Mouse (Mus musculus) cerebellum, postnatal 4 days (tissue): ENCODE results near the gene Hemk1.
A peak's percentile ranks its signal among the peaks of the same experiment; 100 is the strongest.

Source experiments
- DNase-seq, 2 experiments: peaks; one replicate each; pipeline ENCODE4 v3.0.0; 2022; ENCODE audit warnings: low spot score in 2 of 2, mixed read lengths in 1 of 2

The Hemk1 gene

DNA sequence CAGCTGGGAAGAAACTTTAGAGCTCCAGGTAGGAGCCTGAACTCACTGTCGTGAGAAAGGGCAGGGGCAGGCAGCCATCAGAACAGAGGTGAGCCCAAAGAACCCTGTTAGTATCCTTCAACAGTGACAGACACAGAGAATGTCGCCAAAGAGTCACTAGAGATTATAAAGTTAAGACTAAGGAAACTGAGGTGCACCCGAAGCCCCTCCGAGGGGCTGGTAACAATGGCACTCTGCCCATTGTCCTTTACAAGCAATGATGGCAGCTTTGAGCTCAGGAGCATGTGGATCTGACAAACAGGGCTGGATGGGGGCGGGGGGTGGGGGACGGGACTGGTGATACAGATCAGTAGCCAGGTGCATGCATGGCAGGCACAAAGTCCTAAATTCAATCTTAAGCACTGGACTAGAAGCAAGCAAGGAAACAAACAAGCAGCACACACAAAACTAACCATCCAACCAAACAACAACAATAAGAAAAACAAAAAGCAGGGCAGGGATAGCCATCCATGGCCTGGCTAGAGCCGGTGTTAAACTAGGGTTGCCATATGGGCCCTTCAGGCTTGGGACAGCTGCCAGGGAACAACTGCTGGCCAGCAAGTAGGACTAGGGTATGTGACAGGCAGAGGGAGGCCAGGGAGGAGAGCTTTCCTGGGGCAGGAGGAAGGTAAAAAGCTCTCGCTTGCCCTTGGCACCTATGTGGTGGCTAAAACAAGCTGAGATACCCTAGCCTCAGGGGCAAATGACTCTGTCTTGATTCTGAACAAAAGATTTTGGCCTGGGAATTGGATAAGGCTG, 5.2 kb upstream of the Hemk1 start:
- DNase-seq = peak in 1 of 2 experiments; percentile 80

DNA sequence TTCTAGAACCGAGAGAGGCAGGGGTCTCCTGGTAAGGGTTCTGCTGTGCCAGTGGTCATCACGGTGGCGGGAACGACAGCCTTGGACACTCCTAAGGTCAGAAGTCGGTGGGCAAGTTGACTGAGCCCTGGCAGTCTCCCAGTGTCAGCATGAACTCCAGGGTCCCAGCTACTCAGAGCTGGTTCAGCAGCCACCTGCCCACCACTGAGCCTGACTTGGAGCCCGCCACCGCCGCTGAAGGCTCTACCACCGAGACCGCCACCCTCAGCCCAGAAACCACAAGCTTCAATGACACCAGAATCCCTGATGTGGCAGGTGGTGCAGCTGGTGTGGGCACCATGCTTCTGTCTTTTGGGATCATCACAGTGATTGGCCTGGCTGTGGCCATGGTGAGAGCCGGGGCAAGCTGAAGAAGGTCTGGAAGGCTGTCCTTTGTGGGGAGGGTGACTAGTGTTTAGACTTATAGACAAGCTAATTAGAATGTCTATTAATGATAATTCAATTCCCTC, 4.1 kb upstream of the Hemk1 start:
- DNase-seq = no peak

DNA sequence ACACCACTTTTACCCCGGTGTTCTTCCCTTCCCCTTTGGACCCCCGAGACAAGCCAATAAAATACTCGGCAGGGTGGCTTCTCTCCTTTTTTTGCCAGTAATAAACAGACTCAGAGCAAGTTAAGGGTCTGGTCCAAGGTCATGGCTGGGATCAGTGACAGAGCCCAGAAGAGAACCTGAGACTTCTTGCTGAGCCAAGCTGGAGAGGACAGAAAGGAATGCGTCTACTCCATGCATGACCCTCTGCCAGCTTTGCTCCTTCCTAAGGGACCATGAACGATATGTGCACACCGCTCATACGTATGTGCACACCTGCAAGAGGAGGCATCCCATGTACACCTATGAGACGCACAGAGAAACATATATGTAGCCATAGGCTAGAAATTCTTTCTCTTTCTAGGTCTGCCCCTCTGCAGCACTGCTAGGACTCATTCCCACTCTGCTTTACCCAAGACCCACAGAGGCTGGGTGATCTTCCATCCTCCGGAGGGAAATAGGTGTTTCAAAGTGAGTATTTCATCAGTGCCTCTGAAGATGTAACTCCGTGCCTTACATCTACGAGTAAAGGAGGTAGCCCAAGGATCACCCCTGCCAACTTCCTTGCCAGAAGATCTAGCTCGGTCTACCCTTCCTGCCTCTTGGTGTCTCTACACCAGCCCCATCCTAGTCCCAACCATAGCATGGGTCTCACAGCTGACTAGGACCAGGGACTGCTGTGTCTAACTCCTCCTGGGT, 2.9 kb upstream of the Hemk1 start:
- no peak for DNase-seq

DNA sequence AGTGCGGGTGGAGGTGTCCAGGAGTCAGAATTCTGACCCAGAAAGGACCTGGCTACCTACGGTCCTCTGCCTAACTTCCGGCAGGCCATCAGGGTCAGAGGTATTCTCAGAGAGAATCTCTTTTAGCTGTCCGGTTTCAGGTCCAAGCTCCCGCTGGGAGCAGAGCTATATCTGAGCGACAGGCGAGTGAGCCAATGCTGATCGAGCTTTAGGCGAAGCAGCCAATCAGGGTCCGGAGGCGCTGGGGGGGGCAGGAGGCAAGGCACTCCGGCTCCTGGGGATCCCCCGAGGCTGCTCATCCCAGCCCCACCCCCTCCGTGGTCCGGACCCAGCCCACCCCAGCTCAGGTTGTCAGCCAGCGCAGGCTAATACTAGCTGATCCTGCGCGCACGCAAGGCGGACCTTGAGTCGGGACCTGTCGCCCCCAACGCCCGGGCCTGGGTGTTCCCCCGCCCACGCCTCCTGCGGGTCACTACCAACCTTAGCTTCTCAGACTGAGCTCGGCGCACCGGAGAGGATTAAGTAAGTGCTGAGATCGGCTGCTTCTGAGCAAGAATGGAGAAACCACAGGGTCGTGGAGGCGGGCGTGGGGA, 2.2 kb upstream of the Hemk1 start, which contains the start of gene 6430571L13Rik:
Gene 6430571L13Rik, plus strand, starts transcription at position 336 of the 593 bp plus-strand sequence.
- peak; percentile 94 for DNase-seq

DNA sequence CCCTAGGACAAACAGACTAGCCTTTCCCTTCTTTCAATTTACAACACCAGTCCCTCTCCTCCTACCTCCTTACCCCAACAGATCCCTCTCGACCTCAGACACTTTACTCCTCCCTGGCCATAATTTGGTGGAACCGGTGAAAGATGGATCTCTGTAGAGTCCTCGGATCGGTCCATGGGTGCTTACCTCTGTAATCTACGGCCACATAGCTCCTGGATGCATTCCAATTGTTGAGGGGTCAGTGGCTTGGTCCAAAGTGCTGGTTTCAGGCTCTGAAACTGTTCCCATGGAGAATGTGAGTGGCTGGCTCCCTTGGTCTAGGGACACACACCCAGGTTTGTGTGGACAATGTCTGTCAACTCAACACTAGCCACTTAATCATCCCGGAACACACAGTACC, 1.8 kb downstream of the Hemk1 start:
- DNase-seq = no peak

DNA sequence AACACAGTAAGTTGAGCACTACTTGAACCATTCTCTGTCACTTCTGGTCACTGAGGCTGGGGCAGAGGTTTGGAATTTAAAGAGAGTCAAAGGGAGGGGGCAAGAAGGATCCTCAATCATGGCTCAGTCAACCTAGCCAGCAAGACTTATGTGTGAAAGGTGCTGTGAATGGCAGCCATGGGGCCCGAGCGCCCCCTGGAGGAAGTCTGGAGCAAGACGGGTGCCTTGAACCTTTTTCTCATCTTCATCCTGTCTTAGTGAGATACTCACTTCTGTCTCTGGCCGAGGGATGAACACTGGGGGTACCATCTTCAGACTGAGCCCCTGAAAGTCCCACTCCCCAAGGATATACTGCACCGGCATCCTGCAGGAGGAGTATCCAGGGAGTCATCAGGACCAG, 2.2 kb downstream of the Hemk1 start:
- DNase-seq = peak; percentile 52 to 75

DNA sequence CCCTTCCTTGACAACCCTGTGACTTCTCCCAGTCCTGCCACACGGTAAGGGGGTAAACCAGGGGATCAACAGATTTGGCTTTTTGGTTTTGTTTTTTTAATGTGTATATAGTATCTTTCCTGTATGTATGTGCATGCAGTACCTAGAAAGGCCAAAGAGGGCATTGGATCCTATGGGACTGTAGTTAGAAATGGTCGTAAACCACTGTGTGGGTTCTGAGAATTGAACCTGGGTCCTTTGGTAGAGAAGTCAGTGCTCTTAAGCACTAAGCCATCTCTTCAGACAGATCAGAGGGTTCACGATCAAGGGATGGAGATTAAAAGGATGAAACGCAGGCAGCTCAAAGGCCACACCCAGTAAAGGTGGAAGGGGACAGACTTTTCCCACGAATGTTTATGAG, 3.1 kb downstream of the Hemk1 start:
- no peak for DNase-seq

DNA sequence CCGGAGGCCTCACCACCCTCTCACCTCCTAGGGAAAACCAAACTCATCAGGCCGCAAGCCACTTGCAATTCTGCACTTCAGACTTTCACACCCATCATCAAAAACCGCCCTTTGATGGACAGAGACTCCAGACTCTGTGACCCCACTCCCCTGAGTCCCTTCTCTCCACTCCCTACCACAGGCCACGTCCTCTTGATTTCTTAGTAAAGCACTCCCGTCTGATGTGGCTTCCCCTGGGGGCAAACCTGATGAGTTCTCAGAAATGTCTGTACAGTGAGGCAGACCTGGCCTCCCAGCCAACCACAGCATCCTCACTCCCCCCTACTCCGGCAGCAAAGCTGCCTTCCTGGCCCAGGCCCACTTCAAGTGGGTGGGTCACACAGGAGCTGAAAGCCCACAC, 3.8 kb downstream of the Hemk1 start:
- no peak for DNase-seq

DNA sequence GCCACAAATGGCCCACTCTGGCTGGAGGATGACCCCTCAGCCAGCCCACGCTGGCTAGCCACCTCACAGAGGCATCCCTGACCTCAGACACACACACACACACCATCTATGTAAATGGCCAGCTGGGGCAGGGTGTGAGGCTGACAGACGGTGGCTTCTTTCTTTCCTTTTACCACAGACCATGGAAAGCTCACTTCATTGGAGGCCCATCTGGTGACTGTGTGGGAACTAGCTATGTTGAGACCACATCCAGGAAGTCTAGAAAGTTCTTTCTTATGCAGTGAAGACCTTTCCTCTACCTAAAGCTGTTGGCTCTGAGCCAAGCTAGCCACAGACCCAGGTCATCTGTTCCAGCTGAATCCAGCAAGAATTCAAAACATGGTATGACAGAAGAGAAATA, 4.5 kb downstream of the Hemk1 start:
- DNase-seq = no peak

DNA sequence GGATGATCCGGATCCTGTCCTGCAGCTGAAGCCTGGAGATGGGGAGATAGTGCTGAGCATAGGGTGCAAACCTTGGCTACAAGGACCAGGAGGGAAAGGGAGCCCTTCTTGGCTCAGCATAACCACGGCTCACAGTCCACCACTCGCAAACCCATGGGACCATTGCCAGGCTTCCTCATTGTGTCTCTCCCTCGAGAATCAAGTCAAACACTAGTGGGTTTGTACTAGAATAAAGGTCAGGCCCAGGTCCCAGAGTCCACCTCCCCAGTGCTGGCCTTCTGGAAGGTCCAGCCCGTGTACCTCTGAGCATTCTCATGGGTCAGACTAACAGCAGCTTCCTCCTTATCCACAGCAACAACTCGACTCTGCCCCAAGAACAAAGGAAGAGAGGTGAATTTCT, 7.4 kb downstream of the Hemk1 start:
- DNase-seq = no peak

DNA sequence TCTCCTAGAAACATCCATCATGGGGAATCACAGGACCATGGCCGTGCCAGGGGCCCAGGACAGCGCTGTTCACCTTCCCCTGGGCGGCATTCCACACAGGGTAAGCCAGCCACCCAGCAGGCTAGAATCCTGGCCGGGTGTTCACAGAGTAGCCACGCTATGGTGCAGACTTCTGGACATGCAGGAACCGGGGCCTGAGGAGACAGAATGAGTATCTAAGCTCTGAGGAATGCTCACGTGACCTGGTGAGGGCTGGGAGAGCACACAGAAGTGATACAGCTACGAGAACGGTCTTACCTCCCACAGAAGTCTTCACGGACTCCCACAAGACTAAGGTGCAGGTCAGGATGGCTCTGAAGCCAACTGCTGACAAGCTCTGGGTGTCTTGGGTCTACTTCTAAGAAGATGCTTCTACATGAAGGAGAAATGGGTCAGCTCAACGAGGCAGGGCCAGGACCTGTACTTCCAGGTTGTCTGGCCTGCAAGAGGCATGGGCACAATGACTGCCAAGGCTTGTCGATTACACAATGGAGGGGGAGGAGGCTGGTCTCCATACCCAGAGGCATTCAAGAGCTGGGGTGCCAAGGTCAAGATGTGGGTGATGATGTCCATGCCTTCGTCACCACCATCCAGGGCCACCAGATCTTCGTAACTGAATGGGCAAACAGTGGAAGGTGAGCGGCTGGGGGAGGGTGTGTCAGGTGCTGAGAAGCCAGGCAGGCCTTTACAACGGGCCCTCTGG, 10.1 kb downstream of the Hemk1 start:
- DNase-seq = no peak

DNA sequence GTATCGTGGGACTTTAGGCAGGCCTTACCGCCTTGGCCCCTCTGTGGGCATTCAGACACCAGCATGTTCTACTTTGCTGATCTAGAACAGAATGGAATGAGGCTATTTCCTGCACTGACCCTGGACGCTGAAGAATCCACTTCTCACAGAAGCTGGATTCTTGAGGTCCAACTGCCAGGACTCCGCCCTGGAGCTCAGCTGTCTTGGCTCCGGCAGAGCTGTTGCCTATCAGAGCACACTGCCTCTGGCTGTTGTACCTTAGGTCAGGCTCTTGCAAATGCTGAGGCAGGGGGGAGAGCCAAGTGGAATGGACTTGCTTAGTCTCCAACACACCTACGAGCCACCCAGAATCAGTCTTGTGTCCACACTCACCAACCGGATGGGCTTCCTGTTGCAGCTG, 12.2 kb downstream of the Hemk1 start:
- no peak for DNase-seq

DNA sequence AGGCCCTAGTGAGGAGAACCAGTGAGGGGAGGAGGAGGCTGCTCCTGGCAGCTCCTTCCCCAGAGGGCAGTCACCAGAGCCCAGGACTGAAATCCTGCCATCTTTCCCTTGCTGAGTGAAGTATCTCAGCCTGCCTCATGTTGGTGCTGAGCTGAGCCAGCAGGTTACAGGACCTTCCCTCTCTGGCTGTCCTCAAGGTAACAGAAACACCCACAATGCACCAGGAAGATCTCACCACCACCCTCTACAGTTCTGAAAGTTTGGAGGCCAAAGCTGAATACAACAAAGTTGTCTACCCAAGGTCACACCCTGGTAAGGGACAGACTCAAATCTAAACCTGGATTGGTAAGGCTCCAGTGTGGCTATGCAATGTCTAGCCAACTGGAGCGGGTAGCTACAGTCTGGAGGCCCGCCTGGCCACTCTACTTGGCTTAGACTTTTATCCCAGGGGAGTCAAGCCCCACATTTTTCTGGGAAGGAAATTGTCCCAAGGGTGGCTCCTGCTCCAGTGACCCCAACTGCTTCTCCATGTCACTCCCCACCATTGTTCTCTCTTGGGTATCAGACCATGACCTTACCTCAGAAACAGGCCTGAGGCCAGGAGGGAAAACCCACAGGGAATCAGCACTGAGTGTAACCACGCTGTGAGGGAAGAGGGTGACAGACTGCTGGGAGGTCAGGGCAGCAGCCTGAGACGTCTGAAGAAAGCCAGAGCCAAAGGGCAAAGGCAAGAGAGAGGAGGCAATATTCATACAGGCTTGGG, 13.2 kb downstream of the Hemk1 start:
- DNase-seq = no peak

DNA sequence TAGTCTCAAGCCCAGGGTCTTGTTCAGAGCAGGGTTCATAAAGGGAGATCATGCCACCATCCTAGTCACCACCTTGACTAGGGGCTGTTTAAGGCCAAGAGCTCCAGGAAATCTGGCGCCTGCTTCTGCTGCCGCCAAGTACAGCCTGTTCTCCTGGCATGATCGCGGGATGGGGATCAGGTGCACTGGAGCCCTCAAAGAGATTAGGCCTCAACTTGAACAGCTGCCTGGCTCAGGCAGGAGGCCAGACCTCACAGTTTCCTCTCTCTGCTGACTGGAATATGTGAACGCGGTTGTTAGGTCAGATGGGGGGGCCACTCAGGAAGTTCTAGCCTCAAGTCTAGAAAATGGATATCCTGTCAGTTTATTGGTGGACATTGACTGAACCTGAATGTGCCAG, 14.6 kb downstream of the Hemk1 start:
- DNase-seq = peak; percentile 47 to 83

DNA sequence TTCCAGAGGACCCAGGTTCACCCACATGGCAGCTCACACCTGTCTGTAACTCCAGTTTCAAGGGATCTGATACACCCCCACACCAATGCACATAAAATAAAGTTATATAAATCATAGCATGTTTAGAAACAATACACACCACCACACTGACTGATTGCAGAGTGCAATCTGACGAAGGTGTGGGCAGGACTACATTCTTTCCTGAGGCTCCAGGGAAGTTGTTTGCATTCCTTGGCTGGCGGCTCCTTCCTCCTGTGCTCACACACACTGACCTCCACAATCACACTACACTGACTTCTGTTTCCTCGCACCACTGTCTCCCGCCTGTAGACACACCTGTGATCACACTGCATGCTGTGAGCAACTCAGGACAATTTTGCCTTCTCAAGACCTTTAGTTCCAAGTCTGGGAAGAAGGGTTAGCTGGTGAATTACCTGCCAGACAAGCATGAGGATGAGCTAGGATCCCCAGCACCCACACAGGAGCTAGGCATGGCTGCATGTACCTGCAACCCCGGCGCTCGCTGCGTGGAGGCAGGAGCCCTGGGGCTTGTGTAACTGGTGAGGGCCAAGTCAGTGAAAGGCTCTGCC, 15.6 kb downstream of the Hemk1 start:
- DNase-seq = no peak

DNA sequence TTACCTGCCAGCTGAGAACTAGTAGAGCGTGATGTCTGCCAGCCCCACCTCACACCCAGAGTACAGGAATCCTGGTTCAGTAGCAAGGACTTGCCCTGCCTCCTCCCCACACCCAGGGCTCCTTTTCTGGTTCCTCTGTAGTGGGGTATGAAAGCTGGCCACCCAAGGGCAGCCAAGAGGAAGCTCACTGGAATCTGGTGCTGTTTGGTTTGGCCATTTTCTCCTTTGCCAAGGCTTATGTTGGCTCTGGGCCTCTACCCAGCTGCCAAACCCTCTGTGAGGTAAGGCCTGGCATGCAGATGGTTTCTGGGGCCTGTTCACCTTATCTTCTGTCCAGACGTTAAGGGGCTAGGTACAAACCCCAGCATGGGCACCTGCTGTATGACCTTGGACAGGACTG, 22.4 kb downstream of the Hemk1 start:
- DNase-seq = no peak

DNA sequence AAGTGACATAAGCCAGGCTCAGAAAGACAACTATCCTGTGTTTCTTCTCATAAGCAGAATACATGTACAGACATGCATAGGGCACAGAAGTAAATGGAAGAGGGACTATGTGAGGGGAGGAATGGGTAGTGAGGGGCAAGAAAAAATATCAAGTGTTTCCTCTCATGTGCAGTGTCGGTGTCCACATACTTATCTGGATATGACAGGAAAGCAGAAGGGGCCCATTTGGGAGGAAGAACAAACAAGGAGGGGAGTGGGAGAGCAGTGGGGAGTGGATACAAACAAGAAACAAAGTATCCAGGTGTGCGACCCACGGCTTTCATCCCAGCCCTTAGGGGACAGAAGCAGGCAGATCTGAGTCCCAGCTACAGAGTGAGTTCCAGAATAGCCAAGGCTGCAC, 24.2 kb downstream of the Hemk1 start:
- DNase-seq = no peak

DNA sequence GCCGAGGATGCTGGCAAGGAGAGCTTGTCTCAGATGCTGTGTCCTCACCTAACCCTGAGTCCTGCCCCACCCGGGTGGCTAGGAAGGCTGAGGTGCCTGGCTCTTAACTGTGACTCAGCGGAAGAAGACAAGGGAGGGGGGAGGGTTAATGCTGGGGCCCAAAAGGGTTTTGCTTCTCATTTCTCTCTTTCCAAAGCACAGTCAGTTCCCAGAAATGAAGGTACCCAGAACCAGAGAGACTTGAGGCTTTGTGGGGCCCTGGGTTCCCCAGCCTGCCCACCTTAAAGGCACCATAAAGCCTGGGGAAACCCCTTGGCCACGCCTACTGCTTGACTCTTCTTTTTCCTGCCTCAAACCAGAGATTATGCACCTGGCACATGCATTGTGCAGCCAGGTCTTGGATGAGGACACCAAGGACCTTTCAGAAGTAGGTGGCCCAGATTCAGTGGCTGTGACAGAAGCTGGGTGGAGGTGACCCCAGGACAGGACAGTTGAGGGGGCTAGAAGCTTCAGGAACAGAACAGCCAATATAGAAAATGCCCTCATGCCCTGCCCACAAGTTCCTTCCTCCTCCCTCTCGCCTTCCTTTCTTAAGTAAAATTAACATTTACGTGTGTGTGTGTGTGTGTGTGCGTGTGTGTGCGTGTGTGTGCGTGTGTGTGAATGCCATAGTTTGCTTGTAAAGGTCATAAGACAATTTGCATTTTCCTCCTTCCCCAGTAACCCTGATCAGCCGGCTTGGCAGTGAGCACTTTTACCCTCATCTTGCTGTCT, 25.2 kb downstream of the Hemk1 start:
- no peak for DNase-seq

DNA sequence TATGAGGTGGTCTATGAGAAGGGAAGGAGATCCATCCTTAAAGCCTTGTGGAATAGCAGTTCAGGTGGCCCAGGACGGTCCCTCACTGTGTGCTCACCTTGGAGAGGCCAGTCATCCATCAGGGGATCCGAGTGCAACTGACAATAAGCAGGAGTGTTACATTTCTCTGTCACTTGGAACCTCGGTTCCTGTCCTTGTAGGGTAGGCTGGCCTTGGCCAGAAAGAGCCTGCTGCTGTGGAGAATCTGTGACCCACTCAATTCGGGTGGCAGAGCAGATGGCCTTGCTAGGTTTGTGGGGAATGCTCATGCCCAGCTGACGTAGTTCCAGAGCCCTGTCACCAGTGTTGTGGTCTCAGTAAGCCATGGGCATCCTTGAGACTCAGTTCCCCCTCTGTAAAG, 28.6 kb downstream of the Hemk1 start:
- DNase-seq = no peak

DNA sequence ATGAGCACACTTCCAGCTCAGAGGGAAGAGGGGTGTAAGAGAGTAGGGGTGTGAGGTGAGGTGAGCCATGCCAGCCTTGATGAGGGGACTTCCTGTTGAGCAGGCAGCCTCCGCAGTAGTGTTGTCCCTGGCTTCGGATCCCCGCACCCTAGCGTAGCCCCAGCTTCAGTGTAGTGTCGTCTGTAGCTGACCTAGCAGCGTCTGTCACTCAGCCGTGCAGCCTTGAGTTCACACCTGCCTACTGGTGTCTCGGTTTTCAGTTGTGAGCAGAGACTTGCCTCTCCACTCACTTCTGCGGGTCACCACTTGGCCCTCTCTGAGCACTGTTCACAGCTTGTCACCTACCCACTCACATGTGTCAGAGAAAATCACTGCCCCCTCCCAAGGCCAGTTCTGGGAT, 29.0 kb downstream of the Hemk1 start:
- no peak for DNase-seq
